Mouse (Mus musculus) layer of hippocampus, postnatal 10 days (tissue): ENCODE results near the gene Snrpa. TPM values are rescaled to one million over a fixed set of nuclear protein-coding genes. Genes with fewer than 3 reads are reported as not detected.

Experiments
- DNase-seq, 2 experiments: peaks; one replicate each; pipeline ENCODE4 v3.0.0; 2021; ENCODE audit warnings: low spot score in 2 of 2
- total RNA-seq, 2 experiments: library from RNA; stranded (reverse); gene quantifications; 2 replicates each; pipeline ENCODE4 v1.2.3; 2021

Snrpa gene
- total RNA-seq, 2 experiments from 2014 or later = 78.9 to 87.5 TPM

GRCm38 (mm10) chr7:27203730-27204449 lies 7.8 kb upstream of the Snrpa start:
- no peak for DNase-seq

GRCm38 (mm10) chr7:27198779-27199178 lies 2.7 kb upstream of the Snrpa start:
- DNase-seq = no peak

DNA sequence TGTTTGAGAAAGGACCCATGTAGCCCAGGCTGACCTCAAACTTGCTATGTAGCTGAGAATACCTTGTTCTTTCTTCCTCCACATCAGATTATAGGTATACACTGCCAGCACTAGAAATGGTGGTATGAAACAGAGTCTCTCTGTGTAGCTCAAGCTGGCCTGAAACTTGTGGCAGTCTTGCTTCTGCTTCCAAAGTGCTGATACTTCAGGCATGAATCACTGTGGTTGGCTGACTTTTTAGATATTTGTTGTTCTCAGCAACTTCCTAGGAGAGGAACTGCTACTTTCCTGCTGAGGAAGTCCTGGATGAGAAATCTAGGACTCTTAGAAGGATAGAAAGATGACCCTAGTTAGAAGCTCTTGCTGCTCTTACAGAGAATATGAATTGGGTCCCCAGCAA lies 2.3 kb upstream of the Snrpa start:
- no peak for DNase-seq

- no peak for DNase-seq
These were observed 1.6 kb upstream of the Snrpa start for GRCm38 (mm10) chr7:27197634-27198033.

DNA sequence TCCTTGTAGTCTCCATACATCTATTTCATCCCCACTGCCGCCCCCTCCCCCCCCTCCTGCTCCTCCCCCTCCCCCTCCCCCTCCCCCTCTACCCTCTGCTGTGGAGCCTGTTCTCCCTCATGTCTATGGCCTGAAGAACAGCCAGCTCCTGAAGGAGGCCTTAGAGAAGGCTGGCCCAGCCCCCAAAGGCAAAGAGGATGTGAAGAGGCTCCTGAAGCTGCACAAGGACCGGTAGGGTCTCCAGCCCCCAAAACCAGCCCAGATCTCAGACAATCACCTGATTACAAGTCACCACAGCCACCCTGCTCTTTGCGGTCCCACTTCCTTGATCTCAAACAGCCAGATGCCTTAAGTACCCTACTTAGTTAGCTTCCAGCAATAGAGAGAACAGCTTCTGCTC lies 1.1 kb upstream of the Snrpa start:
- DNase-seq = no peak

GRCm38 (mm10) chr7:27193731-27194130 lies 2.3 kb downstream of the Snrpa start:
- no peak for DNase-seq

DNA sequence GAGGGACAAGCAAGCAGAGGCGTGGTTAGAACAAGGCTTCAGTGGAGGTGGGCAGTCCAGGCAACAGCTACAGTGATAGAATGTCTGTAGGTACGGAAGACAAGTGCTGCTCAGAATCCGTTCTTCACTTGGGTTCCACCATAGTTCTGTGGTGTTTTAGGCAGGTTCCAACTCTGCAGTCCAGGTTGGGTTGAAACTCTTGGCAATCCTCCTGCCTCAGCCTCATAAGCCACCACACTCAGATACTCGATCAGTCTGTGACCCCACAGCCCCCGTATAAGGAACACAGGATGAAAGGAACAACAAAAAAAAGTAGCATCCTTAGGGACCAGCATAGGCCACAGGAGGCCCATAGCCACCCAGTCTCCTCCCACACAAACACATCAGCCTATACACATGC lies 3.6 kb downstream of the Snrpa start:
- no peak for DNase-seq

- DNase-seq = no peak
These were observed 6.7 kb downstream of the Snrpa start for GRCm38 (mm10) chr7:27189271-27189931.

DNA sequence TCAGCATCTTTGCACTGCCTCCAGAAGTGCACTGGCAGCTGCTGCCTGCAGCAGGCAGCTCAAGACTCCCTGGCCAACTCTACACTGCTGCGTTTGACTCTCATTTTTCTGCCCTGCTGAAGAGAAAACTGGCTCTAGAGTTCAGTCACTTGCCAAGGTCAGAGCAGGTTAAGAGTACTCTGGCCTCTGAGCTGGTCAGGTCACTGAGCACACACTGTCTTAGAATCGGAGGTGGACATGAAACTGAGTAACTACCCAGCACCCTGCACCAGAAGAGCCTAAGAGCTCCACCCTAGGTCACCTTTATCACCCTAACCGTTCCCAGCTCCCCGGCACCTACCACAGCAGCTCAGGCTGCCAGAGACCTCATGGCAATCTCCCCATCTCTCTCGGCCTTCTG lies 10.1 kb downstream of the Snrpa start:
- DNase-seq = no peak

GRCm38 (mm10) chr7:27184964-27185363 lies 11.1 kb downstream of the Snrpa start:
- DNase-seq = peak in 1 of 2 experiments; percentile 45

- no peak for DNase-seq
These were observed 13.6 kb downstream of the Snrpa start for GRCm38 (mm10) chr7:27182498-27182897.

GRCm38 (mm10) chr7:27180837-27181695 lies 15.0 kb downstream of the Snrpa start, which contains the start of the genes Gm21983 and Mia:
Gene Gm21983, minus strand, starts transcription at chr7:27181086.
Gene Mia, minus strand, starts transcription at chr7:27181157.
- DNase-seq = no peak

GRCm38 (mm10) chr7:27180036-27180435 lies 16.0 kb downstream of the Snrpa start:
- DNase-seq = no peak

GRCm38 (mm10) chr7:27179217-27179918 lies 16.7 kb downstream of the Snrpa start:
- DNase-seq = no peak

DNA sequence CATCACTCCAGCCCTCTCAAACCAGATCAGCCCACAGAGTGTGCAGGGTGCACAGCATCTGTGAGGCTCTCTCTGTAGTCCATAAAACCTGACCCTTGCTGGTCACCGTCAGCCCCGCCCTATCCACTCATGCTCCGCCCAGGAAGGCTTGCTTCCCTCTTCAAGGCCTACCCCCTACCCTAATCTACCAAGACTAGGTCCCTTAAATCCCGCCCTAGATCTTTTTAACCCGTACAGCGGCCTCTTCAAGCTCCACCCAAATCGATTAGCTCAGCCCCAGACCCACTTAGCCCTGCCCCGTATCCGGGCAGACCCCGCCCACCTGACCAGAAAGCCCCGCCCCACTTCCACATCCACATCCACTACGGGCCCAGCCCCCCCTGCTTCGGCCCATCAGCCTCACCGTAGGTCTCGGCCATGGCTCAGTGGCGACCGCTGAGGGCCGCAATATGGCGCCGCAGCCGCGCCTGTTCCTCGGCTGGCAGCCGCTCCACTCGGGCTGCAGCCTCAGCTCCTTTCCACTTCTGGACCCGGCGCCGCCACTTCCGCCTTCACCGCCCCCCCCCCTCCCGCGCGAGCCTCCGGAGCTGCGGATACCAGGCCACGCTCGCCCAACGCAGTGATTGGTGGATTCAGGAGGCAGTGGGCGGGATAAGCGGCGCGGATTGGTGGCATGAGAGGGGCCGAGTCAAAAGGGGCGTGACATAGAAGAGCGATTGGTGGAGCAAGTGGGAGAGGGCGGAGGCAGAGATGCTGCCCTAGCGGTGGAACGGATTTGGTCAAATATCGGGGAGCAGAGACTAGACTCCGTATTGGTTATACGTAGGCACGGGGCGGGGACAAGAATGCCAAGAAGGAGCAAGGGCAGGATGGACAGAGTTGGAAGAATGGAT lies 17.5 kb downstream of the Snrpa start, which contains the start of gene Rab4b:
Rab4b (minus strand) TSS at position 573 of the 893 bp plus-strand sequence.
- DNase-seq = peak; percentile 99

- DNase-seq = no peak
These were observed 18.1 kb downstream of the Snrpa start for GRCm38 (mm10) chr7:27177942-27178323.

DNA sequence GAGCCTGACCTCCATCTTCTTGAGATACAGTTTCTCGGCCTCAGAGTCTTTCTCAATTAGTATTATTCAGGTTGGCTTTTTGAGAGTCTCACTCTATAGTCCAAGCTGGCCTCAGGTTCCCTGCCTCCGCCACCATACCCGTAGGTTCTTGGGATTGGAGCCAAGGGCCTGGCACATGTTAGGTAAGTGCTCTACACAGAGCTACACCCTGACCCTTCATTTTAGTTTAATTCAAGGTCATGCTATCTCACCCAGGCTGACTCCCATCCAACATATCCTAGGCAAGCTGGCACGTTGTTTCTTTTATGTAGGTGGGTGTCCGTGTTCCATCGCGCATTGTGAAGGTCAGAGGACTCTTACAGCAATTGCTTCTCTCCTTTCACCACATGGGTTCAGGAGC lies 21.2 kb downstream of the Snrpa start:
- no peak for DNase-seq

- no peak for DNase-seq
These were observed 21.6 kb downstream of the Snrpa start for GRCm38 (mm10) chr7:27174496-27174895.

DNA sequence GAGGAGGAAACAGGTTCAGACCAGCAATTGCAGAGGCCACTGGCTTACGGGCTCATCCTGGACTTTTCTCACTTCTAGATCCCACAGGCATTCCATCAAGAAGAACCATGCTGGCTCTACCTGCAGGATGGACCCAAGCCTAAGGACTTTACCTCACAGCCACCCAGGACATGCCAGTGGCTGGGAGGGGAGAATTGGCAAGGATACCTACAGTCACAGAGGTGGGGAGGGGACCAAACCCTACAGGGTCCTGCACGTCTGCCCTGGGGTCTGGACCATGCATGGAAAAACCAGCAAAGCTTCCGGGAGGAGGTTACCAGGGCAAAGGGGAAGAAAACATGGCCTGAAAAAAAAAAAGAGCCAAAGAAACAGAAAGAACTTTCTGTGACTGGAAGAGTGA lies 25.1 kb downstream of the Snrpa start:
- DNase-seq = no peak

GRCm38 (mm10) chr7:27168371-27168770 lies 27.7 kb downstream of the Snrpa start:
- DNase-seq = no peak
